Mouse (Mus musculus): Measurements from ENCODE around the gene Spag17. TPM values are rescaled to one million over a fixed set of nuclear protein-coding genes. Genes with fewer than 3 reads are reported as not detected.

Gene Spag17
- polyA plus RNA-seq, 1 experiment from 2014 or later, result 0.85 TPM

GRCm38 (mm10) chr3:99945171-99945570 lies 60.0 kb downstream of the Spag17 start:
- Histone ChIP-seq H3K4me1 (ENCODE audit: control insufficient read depth, insufficient read depth, low read length) (no peaks in the 10 kb centered on the region), H3K4me2 (replicated peaks; ENCODE audit: low read depth, low read length) (no peak overlapping the region), H3K4me3 (ENCODE audit: low read length) (no peak overlapping the region), H3K9me3 (ENCODE audit: control insufficient read depth, low read length) (no peaks in the 10 kb centered on the region), H3K27ac (ENCODE audit: low read depth, low read length) (no peak overlapping the region), H3K27me3 (ENCODE audit: control insufficient read depth, insufficient read depth, low read length) (no peaks in the 10 kb centered on the region), H3K9ac (ENCODE audit: low read depth, low read length) (no peak overlapping the region), H3K36me3 (ENCODE audit: control insufficient read depth, insufficient read depth, low read length) (no peaks in the 10 kb centered on the region)
- 45% methylated on average over 2 of the region's 2 CpGs for WGBS
- ATAC-seq (ENCODE audit: low FRiP score, low TSS enrichment), result no peak

- Histone ChIP-seq H3K36me3 (ENCODE audit: control insufficient read depth, insufficient read depth, low read length) (no peaks in the 10 kb centered on the region), H3K4me1 (ENCODE audit: control insufficient read depth, insufficient read depth, low read length) (no peaks in the 10 kb centered on the region), H3K4me3 (ENCODE audit: low read length) (no peak overlapping the region), H3K27ac (ENCODE audit: low read depth, low read length) (no peak overlapping the region), H3K9me3 (ENCODE audit: control insufficient read depth, low read length) (no peaks in the 10 kb centered on the region), H3K27me3 (ENCODE audit: control insufficient read depth, insufficient read depth, low read length) (no peaks in the 10 kb centered on the region), H3K9ac (ENCODE audit: low read depth, low read length) (no peak overlapping the region), H3K4me2 (replicated peaks; ENCODE audit: low read depth, low read length) (no peak overlapping the region)
- WGBS, result 63% methylated on average over 9 of the region's 9 CpGs
- no peak for ATAC-seq (ENCODE audit: low FRiP score, low TSS enrichment)
Measured at GRCm38 (mm10) chr3:99954039-99954602, 68.9 kb downstream of the Spag17 start.

- Histone ChIP-seq H3K27ac (ENCODE audit: low read depth, low read length) (no peak overlapping the region), H3K9me3 (ENCODE audit: control insufficient read depth, low read length) (no peaks in the 10 kb centered on the region), H3K9ac (ENCODE audit: low read depth, low read length) (no peak overlapping the region), H3K27me3 (ENCODE audit: control insufficient read depth, insufficient read depth, low read length) (no peaks in the 10 kb centered on the region), H3K4me3 (ENCODE audit: low read length) (no peak overlapping the region), H3K4me1 (ENCODE audit: control insufficient read depth, insufficient read depth, low read length) (no peaks in the 10 kb centered on the region), H3K36me3 (ENCODE audit: control insufficient read depth, insufficient read depth, low read length) (no peaks in the 10 kb centered on the region), H3K4me2 (replicated peaks; ENCODE audit: low read depth, low read length) (no peak overlapping the region)
- ATAC-seq (ENCODE audit: low FRiP score, low TSS enrichment), result no peak
Measured at GRCm38 (mm10) chr3:99956517-99956916, 71.3 kb downstream of the Spag17 start.

- H3K27ac ChIP-seq (ENCODE audit: low read depth, low read length), result no peak overlapping the region
- ATAC-seq (ENCODE audit: low FRiP score, low TSS enrichment), result no peak
- WGBS, result 50% methylated on average over 7 of the region's 7 CpGs
- H3K9ac ChIP-seq (ENCODE audit: low read depth, low read length), result no peak overlapping the region
- no peaks in the 10 kb centered on the region for H3K36me3 ChIP-seq (ENCODE audit: control insufficient read depth, insufficient read depth, low read length)
- H3K4me3 ChIP-seq (ENCODE audit: low read length), result no peak overlapping the region
- H3K4me2 ChIP-seq (replicated peaks; ENCODE audit: low read depth, low read length), result no peak overlapping the region
- no peaks in the 10 kb centered on the region for H3K27me3 ChIP-seq (ENCODE audit: control insufficient read depth, insufficient read depth, low read length)
- H3K9me3 ChIP-seq (ENCODE audit: control insufficient read depth, low read length), result no peaks in the 10 kb centered on the region
- H3K4me1 ChIP-seq (ENCODE audit: control insufficient read depth, insufficient read depth, low read length), result no peaks in the 10 kb centered on the region
Measured at GRCm38 (mm10) chr3:99959805-99960485, 74.7 kb downstream of the Spag17 start.

- no peak overlapping the region for H3K9ac ChIP-seq (ENCODE audit: low read depth, low read length)
- ATAC-seq (ENCODE audit: low FRiP score, low TSS enrichment), result no peak
- H3K4me3 ChIP-seq (ENCODE audit: low read length), result no peak overlapping the region
- H3K27me3 ChIP-seq (ENCODE audit: control insufficient read depth, insufficient read depth, low read length), result no peaks in the 10 kb centered on the region
- H3K36me3 ChIP-seq (ENCODE audit: control insufficient read depth, insufficient read depth, low read length), result no peaks in the 10 kb centered on the region
- 93% methylated on average over 6 of the region's 6 CpGs for WGBS
- no peak overlapping the region for H3K27ac ChIP-seq (ENCODE audit: low read depth, low read length)
- H3K9me3 ChIP-seq (ENCODE audit: control insufficient read depth, low read length), result no peaks in the 10 kb centered on the region
- H3K4me2 ChIP-seq (replicated peaks; ENCODE audit: low read depth, low read length), result no peak overlapping the region
- no peaks in the 10 kb centered on the region for H3K4me1 ChIP-seq (ENCODE audit: control insufficient read depth, insufficient read depth, low read length)
Measured at GRCm38 (mm10) chr3:99964345-99964744, 79.1 kb downstream of the Spag17 start.

- Histone ChIP-seq H3K4me3 (ENCODE audit: low read length) (no peak overlapping the region), H3K9me3 (ENCODE audit: control insufficient read depth, low read length) (no peaks in the 10 kb centered on the region), H3K27me3 (ENCODE audit: control insufficient read depth, insufficient read depth, low read length) (no peaks in the 10 kb centered on the region), H3K36me3 (ENCODE audit: control insufficient read depth, insufficient read depth, low read length) (no peaks in the 10 kb centered on the region), H3K27ac (ENCODE audit: low read depth, low read length) (no peak overlapping the region), H3K4me1 (ENCODE audit: control insufficient read depth, insufficient read depth, low read length) (no peaks in the 10 kb centered on the region), H3K4me2 (replicated peaks; ENCODE audit: low read depth, low read length) (no peak overlapping the region), H3K9ac (ENCODE audit: low read depth, low read length) (no peak overlapping the region)
- WGBS, result 27% methylated on average over 4 of the region's 4 CpGs
- no peak for ATAC-seq (ENCODE audit: low FRiP score, low TSS enrichment)
Measured at GRCm38 (mm10) chr3:99965863-99966262, 80.7 kb downstream of the Spag17 start.

GRCm38 (mm10) chr3:99966285-99966684 lies 81.1 kb downstream of the Spag17 start:
- Histone ChIP-seq H3K9ac (ENCODE audit: low read depth, low read length) (no peak overlapping the region), H3K4me2 (replicated peaks; ENCODE audit: low read depth, low read length) (no peak overlapping the region), H3K4me1 (ENCODE audit: control insufficient read depth, insufficient read depth, low read length) (no peaks in the 10 kb centered on the region), H3K4me3 (ENCODE audit: low read length) (no peak overlapping the region), H3K9me3 (ENCODE audit: control insufficient read depth, low read length) (no peaks in the 10 kb centered on the region), H3K36me3 (ENCODE audit: control insufficient read depth, insufficient read depth, low read length) (no peaks in the 10 kb centered on the region), H3K27me3 (ENCODE audit: control insufficient read depth, insufficient read depth, low read length) (no peaks in the 10 kb centered on the region), H3K27ac (ENCODE audit: low read depth, low read length) (no peak overlapping the region)
- ATAC-seq (ENCODE audit: low FRiP score, low TSS enrichment), result no peak
- 55% methylated on average over 2 of the region's 2 CpGs for WGBS

- Histone ChIP-seq H3K36me3 (ENCODE audit: control insufficient read depth, insufficient read depth, low read length) (no peaks in the 10 kb centered on the region), H3K9me3 (ENCODE audit: control insufficient read depth, low read length) (no peaks in the 10 kb centered on the region), H3K27ac (ENCODE audit: low read depth, low read length) (no peak overlapping the region), H3K4me3 (ENCODE audit: low read length) (no peak overlapping the region), H3K4me2 (replicated peaks; ENCODE audit: low read depth, low read length) (no peak overlapping the region), H3K9ac (ENCODE audit: low read depth, low read length) (no peak overlapping the region), H3K4me1 (ENCODE audit: control insufficient read depth, insufficient read depth, low read length) (no peaks in the 10 kb centered on the region), H3K27me3 (ENCODE audit: control insufficient read depth, insufficient read depth, low read length) (no peaks in the 10 kb centered on the region)
- ATAC-seq (ENCODE audit: low FRiP score, low TSS enrichment), result no peak
- WGBS, result 55% methylated on average over 5 of the region's 5 CpGs
Measured at GRCm38 (mm10) chr3:99970766-99971165, 85.6 kb downstream of the Spag17 start.

- H3K4me3 ChIP-seq (ENCODE audit: low read length), result no peak overlapping the region
- H3K27ac ChIP-seq (ENCODE audit: low read depth, low read length), result no peak overlapping the region
- H3K4me1 ChIP-seq (ENCODE audit: control insufficient read depth, insufficient read depth, low read length), result no peaks in the 10 kb centered on the region
- H3K4me2 ChIP-seq (replicated peaks; ENCODE audit: low read depth, low read length), result no peak overlapping the region
- ATAC-seq (ENCODE audit: low FRiP score, low TSS enrichment), result no peak
- no peaks in the 10 kb centered on the region for H3K9me3 ChIP-seq (ENCODE audit: control insufficient read depth, low read length)
- no peaks in the 10 kb centered on the region for H3K27me3 ChIP-seq (ENCODE audit: control insufficient read depth, insufficient read depth, low read length)
- H3K9ac ChIP-seq (ENCODE audit: low read depth, low read length), result no peak overlapping the region
- no peaks in the 10 kb centered on the region for H3K36me3 ChIP-seq (ENCODE audit: control insufficient read depth, insufficient read depth, low read length)
- 70% methylated on average over 7 of the region's 7 CpGs for WGBS
Measured at GRCm38 (mm10) chr3:99981046-99981445, 95.8 kb downstream of the Spag17 start.
